Comparison of ENCODE assay signal across 12 mouse cellular contexts in the genomic region with DNA sequence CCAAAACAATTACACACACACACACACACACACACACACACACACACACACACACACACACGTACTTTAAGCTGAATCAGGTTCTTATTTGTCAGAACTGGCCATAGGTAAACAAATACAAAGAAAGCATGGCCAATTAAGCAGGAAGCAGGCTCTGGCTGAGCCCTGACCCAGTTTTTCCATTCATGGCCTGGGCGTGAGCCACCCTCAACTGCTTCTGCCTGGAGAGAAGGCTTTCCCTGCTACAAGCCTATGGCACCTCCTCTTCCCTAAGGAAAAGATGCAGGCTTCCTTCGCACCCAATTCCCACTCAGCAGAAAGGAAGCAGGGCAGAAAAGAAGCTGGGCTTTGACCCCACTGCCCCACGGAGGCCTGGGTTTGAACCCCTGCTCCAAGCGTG.
DNase-seq lines count a peak whose midpoint lies in the region; ATAC-seq lines count a peak whose summit lies in the region.
"Had no signal": no experiment of that assay in that cellular context is flagged by ENCODE, and none has a peak within 500 bp of the region (broad histone marks: within the 10 kb centered on the region; RNA-seq: fewer than 3 reads in every experiment).

No protein-coding gene starts in this region.

- no peaks in the 10 kb centered on the region for H3K27me3 ChIP-seq in embryonic facial prominence, embryonic 14.5 days (replicated peaks; ENCODE audit: control insufficient read depth, insufficient read depth, low read length)
- H3K27me3 ChIP-seq in stomach, embryonic 14.5 days (ENCODE audit: control insufficient read depth, insufficient read depth, low read length): no peaks in the 10 kb centered on the region
- H3K27me3 ChIP-seq: forebrain, embryonic 13.5 days; liver, embryonic 13.5 days had no signal

- H3K4me3 ChIP-seq in embryonic facial prominence, embryonic 14.5 days (ENCODE audit: low read depth, low read length): no peak overlapping the region
- H3K4me3 ChIP-seq in stomach, embryonic 14.5 days (ENCODE audit: low read depth, low read length): no peak overlapping the region
- H3K4me3 ChIP-seq: forebrain, embryonic 13.5 days; liver, embryonic 13.5 days had no signal

- peak overlapping the region; percentile 44; the same call in 1 of the 2 replicates for H3K27ac ChIP-seq in embryonic facial prominence, embryonic 14.5 days (replicated peaks; ENCODE audit: low read depth, low read length)
- H3K27ac ChIP-seq in stomach, embryonic 14.5 days (ENCODE audit: low read length): 0 out of 2 replicates have a peak overlapping the region, but pooled peaks have one; percentile 27
- H3K27ac ChIP-seq: forebrain, embryonic 13.5 days; liver, embryonic 13.5 days had no signal

- H3K36me3 ChIP-seq in embryonic facial prominence, embryonic 14.5 days (ENCODE audit: control insufficient read depth, insufficient read depth, low read length): 0 out of 2 replicates have a peak, but pooled peaks cover 4% of the 10 kb centered on the region
- H3K36me3 ChIP-seq in stomach, embryonic 14.5 days (ENCODE audit: control insufficient read depth, insufficient read depth, low read length): no peaks in the 10 kb centered on the region
- H3K36me3 ChIP-seq: liver, embryonic 13.5 days had no signal

- no peak overlapping the region for H3K4me2 ChIP-seq in embryonic facial prominence, embryonic 14.5 days (ENCODE audit: low read depth, low read length)
- H3K4me2 ChIP-seq in stomach, embryonic 14.5 days (replicated peaks; ENCODE audit: low read depth, low read length): no peak overlapping the region
- H3K4me2 ChIP-seq: forebrain, embryonic 13.5 days; liver, embryonic 13.5 days had no signal

- WGBS in embryonic facial prominence, embryonic 14.5 days: 74% methylated on average over 5 of the region's 5 CpGs
- 75% methylated on average over 5 of the region's 5 CpGs for WGBS in stomach, embryonic 14.5 days

- H3K4me1 ChIP-seq in embryonic facial prominence, embryonic 14.5 days (ENCODE audit: control insufficient read depth, insufficient read depth, low read length): peaks cover 58% of the 10 kb centered on the region
- peaks cover 47% of the 10 kb centered on the region for H3K4me1 ChIP-seq in stomach, embryonic 14.5 days (ENCODE audit: control insufficient read depth, insufficient read depth, low read length)
- H3K4me1 ChIP-seq: liver, embryonic 13.5 days had no signal

- peak; percentile 27 for DNase-seq in adrenal gland, postnatal 10 days
- no peak for DNase-seq in adrenal gland, adult 18-20 months (ENCODE audit: low spot score in 2 of 2)
- peak; percentile 28 to 49 for DNase-seq in lung, adult 18-20 months
- DNase-seq in lung, postnatal 14 days: no peak
- DNase-seq in embryonic facial prominence, embryonic 14.5 days (ENCODE audit: low spot score): no peak
- no peak for DNase-seq in right cerebral cortex, postnatal 25 days
- DNase-seq: kidney, adult 18-20 months; liver, embryonic 13.5 days; midbrain, embryonic 14.5 days had no signal

- no peak overlapping the region for H3K9ac ChIP-seq in embryonic facial prominence, embryonic 14.5 days (ENCODE audit: low read depth, low read length)
- H3K9ac ChIP-seq in stomach, embryonic 14.5 days (replicated peaks; ENCODE audit: low read depth, low read length): no peak overlapping the region
- H3K9ac ChIP-seq: forebrain, embryonic 13.5 days; liver, embryonic 13.5 days had no signal

- no peak; the same call in 1 of the 2 replicates for ATAC-seq in embryonic facial prominence, embryonic 14.5 days (ENCODE audit: low read depth)
- ATAC-seq in stomach, embryonic 14.5 days (ENCODE audit: insufficient number of reproducible peaks, insufficient read depth, low FRiP score, low read depth): no peak
- no peak for ATAC-seq in frontal cortex, adult (ENCODE audit: low TSS enrichment)
- ATAC-seq: forebrain, embryonic 13.5 days had no signal

- H3K9me3 ChIP-seq in embryonic facial prominence, embryonic 14.5 days (ENCODE audit: control insufficient read depth, low read length): 0 out of 2 replicates have a peak, but pooled peaks cover 4% of the 10 kb centered on the region
- H3K9me3 ChIP-seq in stomach, embryonic 14.5 days (ENCODE audit: control insufficient read depth, low read depth, low read length): no peaks in the 10 kb centered on the region
- H3K9me3 ChIP-seq: forebrain, embryonic 13.5 days; liver, embryonic 13.5 days had no signal

Comparison
In these comparisons a context has a peak if more than half of its experiments do, and no peak if none do; other contexts are left out.
1. DNase-seq: peak in adrenal gland, postnatal 10 days (single experiment) and lung, adult 18-20 months (2 of 2); none in adrenal gland, adult 18-20 months (0 of 2), lung, postnatal 14 days (single experiment), embryonic facial prominence, embryonic 14.5 days (single experiment) and right cerebral cortex, postnatal 25 days (single experiment).